Mouse (Mus musculus): ENCODE results near the gene Ahctf1. TPM values are rescaled to one million over a fixed set of nuclear protein-coding genes. Genes with fewer than 3 reads are reported as not detected.

Gene Ahctf1
- total and polyA plus RNA-seq, 3 experiments: 79.2 to 111 (median 96.0) TPM

GRCm38 (mm10) chr1:179784098-179784497 lies 19.4 kb downstream of the Ahctf1 start (continued):
- TF ChIP-seq MAZ (IDR thresholded peaks at IDR 0.05; ENCODE audit: low read depth, low read length) (0 out of 2 replicates have a peak, but pooled peaks have one; percentile 45), USF2 (conservative IDR thresholded peaks at IDR 0.05; ENCODE audit: low read depth, low read length) (peak; percentile 77), ETS1 (conservative IDR thresholded peaks at IDR 0.05; ENCODE audit: low read depth, low read length) (peak; percentile 78), UBTF (IDR thresholded peaks at IDR 0.05; ENCODE audit: low read depth, low read length) (no peak), ZMIZ1 (IDR thresholded peaks at IDR 0.05; ENCODE audit: low read depth, low read length) (0 out of 2 replicates have a peak, but pooled peaks have one; percentile 24), USF1 (IDR thresholded peaks at IDR 0.05; ENCODE audit: low read depth, low read length) (peak; percentile 77)

GRCm38 (mm10) chr1:179776831-179777230 lies 26.6 kb downstream of the Ahctf1 start:
- no peak for DNase-seq (ENCODE audit: extremely low read depth)
- dilution Hi-C loops (cut with MboI; ENCODE audit: extremely low pct_ligation_motif_present, extremely low pct_unique_long_range_greater_than_20kb, low sequenced_read_pairs) (no loop called here), in situ Hi-C loops (cut with MboI; ENCODE audit: low pct_ligation_motif_present, low pct_unique_long_range_greater_than_20kb, low sequenced_read_pairs) (no loop called here)
- Histone ChIP-seq H3K4me3 (replicated peaks in 1 of 3; ENCODE audit: low read depth in 2 of 3, low read length in 2 of 3, poor library complexity in 1 of 3) (no peak overlapping the region), H3K9me3 (replicated peaks; ENCODE audit: low read length) (no peaks in the 10 kb centered on the region), H3K27me3 (replicated peaks) (no peaks in the 10 kb centered on the region), H3K79me2 (replicated peaks; ENCODE audit: control insufficient read depth, extremely low read depth, insufficient read depth, poor library complexity, severe bottlenecking) (peaks cover 4% of the 10 kb centered on the region), H3K36me3 (replicated peaks in 1 of 2; ENCODE audit: control insufficient read depth in 1 of 2, insufficient read depth in 1 of 2, low read length in 1 of 2) (peaks cover 69 to 98% of the 10 kb centered on the region in 2 experiments), H3K4me2 (ENCODE audit: insufficient read depth, low read depth, poor library complexity, severe bottlenecking) (no peak overlapping the region), H3K27ac (ENCODE audit: insufficient read depth, low read depth) (no peak overlapping the region), H3K4me1 (ENCODE audit: control insufficient read depth in 1 of 2, insufficient read depth in 2 of 2) (peaks cover 0 to 11% of the 10 kb centered on the region in 2 experiments; a peak in 2 of 4 replicates), H3K9ac (ENCODE audit: insufficient read depth, low read depth) (no peak overlapping the region)
- TF ChIP-seq POLR2AphosphoS2 (IDR thresholded peaks at IDR 0.05; ENCODE audit: low read depth, low read length): no peak
- TF ChIP-seq CTCF (conservative IDR thresholded peaks at IDR 0.05 in 1 of 2, IDR thresholded peaks at IDR 0.05 in 1 of 2; ENCODE audit: low read depth in 2 of 2, low read length in 2 of 2): no peak
- no peak for TF ChIP-seq UBTF (IDR thresholded peaks at IDR 0.05; ENCODE audit: low read depth, low read length)
- no peak for TF ChIP-seq EP300 (IDR thresholded peaks at IDR 0.05; ENCODE audit: low read length)
- TF ChIP-seq JUN (IDR thresholded peaks at IDR 0.05; ENCODE audit: insufficient read depth, low read depth, low read length): no peak
- TF ChIP-seq SMC3 (IDR thresholded peaks at IDR 0.05; ENCODE audit: low read depth, low read length): no peak
- no peak for TF ChIP-seq MYC (IDR thresholded peaks at IDR 0.05; ENCODE audit: low read depth, low read length)
- TF ChIP-seq ZKSCAN1 (IDR thresholded peaks at IDR 0.05; ENCODE audit: borderline replicate concordance, low read depth, low read length): no peak
- no peak for TF ChIP-seq E2F4 (IDR thresholded peaks at IDR 0.05; ENCODE audit: insufficient replicate concordance, low read depth, low read length)
- no peak for TF ChIP-seq RCOR1 (conservative IDR thresholded peaks at IDR 0.05; ENCODE audit: low read depth, low read length)
- no peak for TF ChIP-seq ELF1 (IDR thresholded peaks at IDR 0.05; ENCODE audit: low read depth, low read length)
- TF ChIP-seq BHLHE40 (IDR thresholded peaks at IDR 0.05; ENCODE audit: low read depth, low read length): no peak
- no peak for TF ChIP-seq TBP (conservative IDR thresholded peaks at IDR 0.05; ENCODE audit: low read depth, low read length)
- no peak for TF ChIP-seq NRF1 (IDR thresholded peaks at IDR 0.05; ENCODE audit: low read depth, low read length)
- no peak for TF ChIP-seq MXI1 (IDR thresholded peaks at IDR 0.05; ENCODE audit: low read depth, low read length)
- TF ChIP-seq SIN3A (IDR thresholded peaks at IDR 0.05; ENCODE audit: low read length): no peak
- no peak for TF ChIP-seq TCF12 (IDR thresholded peaks at IDR 0.05; ENCODE audit: low read depth, low read length)
- no peak for TF ChIP-seq MAFK (IDR thresholded peaks at IDR 0.05; ENCODE audit: insufficient replicate concordance, low read length)
